Mouse (Mus musculus) monocyte, adult 5-6 weeks (primary cell): ENCODE results near the gene Sag. TPM values are rescaled to one million over a fixed set of nuclear protein-coding genes. Genes with fewer than 3 reads are reported as not detected.

Source experiments
- ATAC-seq: fragments of 153-309, 156-312 bp; replicated peaks from 2 replicates; pipeline ENCODE4 v1.8.0; 2017; ENCODE audit warnings: mild to moderate bottlenecking; ENCODE audit not compliant: low TSS enrichment, insufficient number of reproducible peaks, severe bottlenecking, poor library complexity, low FRiP score
- total RNA-seq: library from RNA; stranded (forward); fragments of 200-1000, 200-491, 200-594 nt; gene quantifications from 3 replicates; pipeline ENCODE4 v1.2.3, GENCODE M21; 2017

The Sag gene
- total RNA-seq, 1 experiment from 2014 or later: 3.6 TPM

- ATAC-seq: no peak
Measured at GRCm38 (mm10) chr1:87879494-87880325, 76.2 kb downstream of the Sag start.

GRCm38 (mm10) chr1:87880326-87880627, 76.8 kb downstream of the Sag start:
- ATAC-seq: no peak

- ATAC-seq: no peak
Measured at GRCm38 (mm10) chr1:87880856-87881255, 77.4 kb downstream of the Sag start.

GRCm38 (mm10) chr1:87881726-87882125, 78.2 kb downstream of the Sag start:
- no peak for ATAC-seq

- no peak for ATAC-seq
Measured at GRCm38 (mm10) chr1:87882554-87882953, 79.1 kb downstream of the Sag start.

- no peak for ATAC-seq
Measured at GRCm38 (mm10) chr1:87890960-87891359, 87.5 kb downstream of the Sag start.

- 0 out of 2 replicates have a peak, but pooled peaks have one; percentile 27 for ATAC-seq
Measured at GRCm38 (mm10) chr1:87891634-87892033, 88.2 kb downstream of the Sag start.

- no peak for ATAC-seq
Measured at GRCm38 (mm10) chr1:87892499-87892898, 89.0 kb downstream of the Sag start.

- ATAC-seq: no peak
Measured at GRCm38 (mm10) chr1:87893414-87893813, 89.9 kb downstream of the Sag start.

Other genes starting within 250 kb of the Sag start
- not detected in 3 replicates for gene Ngef, start 229.8 kb upstream of the Sag start, total RNA-seq
- 146 to 215 TPM (median 169 TPM) in 3 replicates for gene Inpp5d, start 183.4 kb upstream of the Sag start, total RNA-seq
- gene Atg16l1, start 47.8 kb upstream of the Sag start, total RNA-seq: 81.4 to 101 TPM (median 99.5 TPM) in 3 replicates
- gene Dgkd, start 49.6 kb downstream of the Sag start, total RNA-seq: 98.9 to 146 TPM (median 146 TPM) in 3 replicates
- gene Usp40, start 204.9 kb downstream of the Sag start, total RNA-seq: 14.8 to 34.3 TPM (median 18.1 TPM) in 3 replicates